Mouse (Mus musculus) small intestine, adult 2 months (tissue): ENCODE measurements at regions not wholly inside any gene's neighbourhood (a gene's known extent, or its start where the extent isn't known, plus 50 kb on each side); places are given as distances from the start of the nearest gene placed in this dataset.

Experiments
- CTCF ChIP-seq: fragments of 200-500 bp; IDR thresholded peaks from 2 replicates; pipeline ENCODE4 v1.5.1; 2012; ENCODE audit warnings: low read depth, mild to moderate bottlenecking, control low read depth, inconsistent platforms, low read length, moderate library complexity, mixed read lengths; ENCODE audit not compliant: insufficient replicate concordance, insufficient read length; ENCODE audit errors: extremely low read depth
- POLR2A ChIP-seq: fragments of 200-500 bp; IDR thresholded peaks from 2 replicates; pipeline ENCODE4 v1.6.1; 2012; ENCODE audit warnings: low read depth, mild to moderate bottlenecking, control low read depth, inconsistent platforms, low read length, moderate library complexity

- TF ChIP-seq CTCF, result no peak
- TF ChIP-seq POLR2A, result no peak
Observed at GRCm38 (mm10) chrX:10775714-10776515, 61.1 kb downstream of the Mid1ip1 start.
